Mouse (Mus musculus): ENCODE measurements around the gene Pfkfb4.

Gene Pfkfb4

GRCm38 (mm10) chr9:109056081-109056690 is 64.6 kb downstream of the Pfkfb4 start:
- in situ Hi-C loops (cut with MboI, MseI) = loop anchor here (5.0 to 10.0 kb wide), 2 partner anchors 479 to 1751 kb away; partner anchors contain the start of gene Wdr6

- in situ Hi-C loops (cut with MboI, MseI) = loop anchor here (5.0 to 10.0 kb wide), 2 partner anchors 480 to 1752 kb away; partner anchors contain the start of gene Wdr6
Measured at GRCm38 (mm10) chr9:109056916-109057315, 65.3 kb downstream of the Pfkfb4 start.

GRCm38 (mm10) chr9:109057543-109057942 is 66.0 kb downstream of the Pfkfb4 start:
- in situ Hi-C loops (cut with MboI, MseI) = loop anchor here (5.0 to 10.0 kb wide), 2 partner anchors 480 to 1753 kb away; partner anchors contain the start of gene Wdr6

GRCm38 (mm10) chr9:109058006-109058765 is 66.6 kb downstream of the Pfkfb4 start:
- in situ Hi-C loops (cut with MboI, MseI) = loop anchor here (5.0 to 10.0 kb wide), 2 partner anchors 481 to 1753 kb away; partner anchors contain the start of gene Wdr6

- in situ Hi-C loops (cut with MboI, MseI) = loop anchor here (5.0 to 10.0 kb wide), 2 partner anchors 482 to 1755 kb away; partner anchors contain the start of gene Wdr6
Measured at GRCm38 (mm10) chr9:109059136-109059903, 67.7 kb downstream of the Pfkfb4 start, which contains the start of gene Trex1. TSS of gene Trex1 (minus strand) at chr9:109059734.

GRCm38 (mm10) chr9:109060184-109060897 is 68.8 kb downstream of the Pfkfb4 start:
- in situ Hi-C loops (cut with MboI, MseI) = no loop called here

GRCm38 (mm10) chr9:109060898-109061295 is 69.3 kb downstream of the Pfkfb4 start:
- in situ Hi-C loops (cut with MboI, MseI) = no loop called here

- in situ Hi-C loops (cut with MboI, MseI) = no loop called here
Measured at GRCm38 (mm10) chr9:109068095-109068735, 76.6 kb downstream of the Pfkfb4 start.

GRCm38 (mm10) chr9:109073661-109074573 is 82.3 kb downstream of the Pfkfb4 start, which contains the start of gene Atrip:
TSS of gene Atrip (minus strand) at chr9:109074124.
- in situ Hi-C loops (cut with MboI, MseI) = no loop called here

- in situ Hi-C loops (cut with MboI, MseI) = loop anchor here (5.0 kb wide), 1 partner anchor 42 kb away; no protein-coding TSS in a partner anchor
Measured at GRCm38 (mm10) chr9:109080516-109080915, 88.9 kb downstream of the Pfkfb4 start.

- in situ Hi-C loops (cut with MboI, MseI) = loop anchor here (5.0 kb wide), 1 partner anchor 41 kb away; no protein-coding TSS in a partner anchor
Measured at GRCm38 (mm10) chr9:109081749-109082123, 90.2 kb downstream of the Pfkfb4 start.
